Mouse (Mus musculus): ENCODE results near the gene Rab7. TPM values are rescaled to one million over a fixed set of nuclear protein-coding genes. Genes with fewer than 3 reads are reported as not detected.
"Not testable (repeated sequence)": the region's sequence is repeated elsewhere in the genome, so short reads cannot be mapped to it uniquely, and the experiment has no call there.

Rab7 gene
- total RNA-seq, 2 experiments from 2014 or later = 93.7 to 265 TPM

GRCm38 (mm10) chr6:88054081-88054835, 9.2 kb upstream of the Rab7 start:
- no peak for ATAC-seq (replicated peaks; ENCODE audit: poor library complexity)

DNA sequence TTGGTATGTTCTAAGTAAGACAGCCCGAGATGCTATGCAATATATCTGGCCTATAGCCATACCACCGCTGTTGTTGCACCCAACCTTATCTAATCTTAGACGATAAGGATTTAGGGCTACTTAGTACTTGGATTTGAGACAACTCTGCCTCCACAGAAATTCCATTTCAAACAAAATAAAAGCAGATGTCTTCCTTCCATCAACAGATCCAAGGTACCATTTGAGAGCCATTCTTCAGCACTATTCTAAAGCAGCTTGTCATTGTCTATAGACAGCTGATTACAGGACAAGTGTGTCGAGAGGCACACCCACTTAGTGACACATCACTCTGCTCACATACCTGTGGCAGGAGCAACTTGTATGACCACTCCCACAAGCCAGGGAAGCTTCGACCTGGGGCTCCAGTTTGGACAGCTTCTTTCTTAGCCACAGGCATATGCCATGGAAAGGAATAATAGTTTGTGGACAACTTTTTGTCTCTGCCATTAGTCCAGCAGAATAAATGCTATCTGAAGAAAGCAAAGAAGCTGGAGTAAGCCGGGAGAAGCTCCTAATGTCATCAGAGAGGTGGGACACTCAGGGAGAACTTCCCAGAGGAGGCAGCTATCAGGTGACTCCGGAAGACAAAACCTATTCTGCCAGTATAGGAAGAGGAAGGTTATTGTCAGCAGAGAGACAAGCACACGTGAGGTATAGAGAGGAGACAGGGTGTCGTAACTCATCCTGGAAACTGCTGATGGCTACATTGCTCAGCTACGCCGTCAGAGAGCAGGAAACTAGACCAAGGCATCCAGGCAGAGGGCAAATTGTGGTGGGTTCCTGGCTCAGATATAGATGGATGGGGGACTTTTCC, 8.4 kb upstream of the Rab7 start:
- ATAC-seq (replicated peaks; ENCODE audit: poor library complexity) = peak; percentile 90

DNA sequence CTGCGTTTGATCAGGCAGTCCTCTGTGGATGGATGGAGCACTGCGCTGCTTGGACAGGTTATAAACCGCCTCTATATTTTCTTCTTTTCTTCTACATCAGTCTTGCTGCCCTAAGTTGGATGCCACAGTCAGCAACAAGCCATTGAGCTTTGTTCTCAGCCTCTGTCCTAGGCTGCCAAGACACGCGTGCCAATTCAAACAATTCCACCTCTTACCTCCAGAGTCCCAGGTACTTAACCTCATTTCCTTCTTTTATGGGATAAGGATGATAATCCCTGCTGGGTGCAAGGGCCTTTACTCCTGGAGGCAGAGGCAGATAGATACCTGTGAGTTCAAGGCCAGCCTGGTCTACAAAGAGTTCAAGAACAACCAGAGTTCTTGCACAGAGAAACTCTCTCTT, 6.1 kb upstream of the Rab7 start:
- ATAC-seq (replicated peaks; ENCODE audit: poor library complexity) = no peak

DNA sequence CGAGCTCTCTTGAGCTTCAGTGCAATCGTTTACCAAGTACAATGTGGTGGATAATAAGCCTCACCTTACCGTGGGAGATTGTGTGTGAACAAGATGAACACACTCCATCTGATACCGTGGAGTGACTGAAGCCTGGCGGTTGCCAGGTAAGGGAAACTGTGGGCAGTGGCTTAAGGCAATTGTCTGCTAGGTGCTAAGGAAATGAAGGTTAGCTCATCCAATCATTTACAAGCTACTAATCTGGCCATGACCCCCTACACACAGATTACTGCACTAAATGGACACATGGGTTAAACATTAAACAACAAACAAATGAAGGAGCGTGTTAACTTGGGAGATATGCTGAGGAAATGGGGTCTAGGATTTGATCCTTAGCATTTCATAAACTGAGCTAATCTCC, 3.9 kb upstream of the Rab7 start:
- ATAC-seq (replicated peaks; ENCODE audit: poor library complexity) = no peak

DNA sequence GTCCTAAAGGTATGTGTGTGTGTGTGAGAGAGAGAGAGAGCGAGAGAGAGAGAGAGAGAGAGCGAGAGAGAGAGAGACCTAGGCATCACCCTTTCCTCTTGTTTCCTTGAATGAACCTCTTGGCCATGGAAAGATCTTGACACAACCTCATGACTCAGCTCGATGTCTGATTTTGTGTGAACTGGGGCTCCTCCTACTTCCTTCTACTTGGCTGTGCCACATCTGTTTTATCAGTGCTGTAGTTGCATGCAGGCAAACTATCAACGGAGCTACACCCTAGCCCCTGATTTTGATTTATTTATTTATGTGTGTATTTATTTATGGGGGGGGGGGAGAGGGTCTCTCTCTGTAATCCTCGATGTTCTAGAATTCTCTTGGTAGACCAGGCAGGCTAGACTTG, 2.8 kb upstream of the Rab7 start:
- ATAC-seq (replicated peaks; ENCODE audit: poor library complexity) = peak; percentile 74

- no peak for ATAC-seq (replicated peaks; ENCODE audit: poor library complexity)
These were observed 316 bp upstream of the Rab7 start for GRCm38 (mm10) chr6:88045406-88045766.

GRCm38 (mm10) chr6:88044234-88044576, 865 bp downstream of the Rab7 start:
- no peak; the same call in 1 of the 2 replicates for ATAC-seq (replicated peaks; ENCODE audit: poor library complexity)

DNA sequence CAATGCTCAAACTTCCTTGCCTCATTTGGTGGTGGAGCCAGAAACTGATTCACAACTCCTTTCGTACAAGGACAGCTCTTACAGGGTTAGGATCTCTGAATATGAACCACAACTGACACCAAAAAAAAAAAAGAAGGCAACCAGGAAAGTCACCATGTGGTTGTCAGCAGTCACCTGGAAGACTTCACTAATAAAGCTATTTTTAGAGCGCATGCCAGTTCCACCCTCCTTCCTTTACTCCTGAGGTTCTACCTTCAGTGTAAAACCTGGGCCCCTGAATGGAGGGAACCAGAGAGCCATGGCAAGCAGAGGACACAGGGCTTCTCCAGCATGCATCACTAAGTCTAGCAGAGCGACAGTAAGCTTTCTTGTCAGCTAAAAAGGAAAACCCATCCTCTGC, 2.7 kb downstream of the Rab7 start:
- ATAC-seq (replicated peaks; ENCODE audit: poor library complexity) = no peak

- ATAC-seq (replicated peaks; ENCODE audit: poor library complexity) = no peak
These were observed 3.8 kb downstream of the Rab7 start for GRCm38 (mm10) chr6:88041221-88041620.

GRCm38 (mm10) chr6:88039426-88039825, 5.6 kb downstream of the Rab7 start:
- no peak for ATAC-seq (replicated peaks; ENCODE audit: poor library complexity)

DNA sequence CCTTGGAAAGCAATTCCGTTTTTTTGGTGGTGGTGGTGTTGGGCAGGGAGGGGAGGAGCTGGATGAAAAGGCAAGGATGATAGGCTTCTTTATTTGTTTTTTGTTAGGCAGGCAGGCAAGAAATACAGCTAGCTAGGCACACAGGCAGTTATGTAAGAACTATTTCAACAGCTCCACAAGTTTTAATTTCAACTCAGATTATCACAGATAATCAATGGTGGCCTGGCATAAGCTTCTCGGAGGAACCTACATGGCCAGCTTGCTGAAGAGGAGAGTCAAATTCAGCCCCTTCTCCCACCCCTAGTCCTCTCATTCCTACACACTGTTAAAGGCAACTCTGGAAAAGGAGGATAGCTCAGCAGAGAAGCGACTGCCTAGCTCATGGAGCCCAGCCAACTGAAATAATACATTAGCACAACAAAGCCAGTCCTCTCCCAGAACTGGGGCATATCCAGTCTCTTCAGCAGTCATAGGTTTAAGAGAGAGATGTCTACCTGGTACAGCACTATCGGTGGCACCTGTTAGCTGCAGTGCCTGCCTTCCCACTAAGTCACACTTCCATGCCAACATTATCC, 7.5 kb downstream of the Rab7 start:
- no peak for ATAC-seq (replicated peaks; ENCODE audit: poor library complexity)

DNA sequence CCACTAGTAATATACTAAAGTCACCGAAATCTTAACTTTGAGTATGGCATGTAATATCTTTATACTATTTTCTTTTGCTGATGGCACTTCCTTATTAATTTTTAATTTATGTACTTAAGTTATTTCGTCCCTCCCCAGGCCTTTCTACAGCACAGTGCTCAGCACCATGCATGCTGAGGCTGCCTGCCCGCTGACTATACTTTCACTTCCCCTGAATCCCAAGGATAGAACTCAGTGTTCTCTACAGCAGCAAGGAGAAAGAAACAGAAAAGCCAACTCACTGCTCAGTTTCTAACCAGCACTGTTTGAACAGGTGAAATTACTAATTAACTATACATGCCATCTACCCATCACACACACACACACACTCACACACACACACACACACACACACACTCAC, 11.6 kb downstream of the Rab7 start:
- ATAC-seq (replicated peaks; ENCODE audit: poor library complexity) = peak; percentile 84

- peak; percentile 58 for ATAC-seq (replicated peaks; ENCODE audit: poor library complexity)
These were observed 14.6 kb downstream of the Rab7 start for GRCm38 (mm10) chr6:88030432-88030831.

- ATAC-seq (replicated peaks; ENCODE audit: poor library complexity) = no peak
These were observed 17.7 kb downstream of the Rab7 start for GRCm38 (mm10) chr6:88027390-88027789.

DNA sequence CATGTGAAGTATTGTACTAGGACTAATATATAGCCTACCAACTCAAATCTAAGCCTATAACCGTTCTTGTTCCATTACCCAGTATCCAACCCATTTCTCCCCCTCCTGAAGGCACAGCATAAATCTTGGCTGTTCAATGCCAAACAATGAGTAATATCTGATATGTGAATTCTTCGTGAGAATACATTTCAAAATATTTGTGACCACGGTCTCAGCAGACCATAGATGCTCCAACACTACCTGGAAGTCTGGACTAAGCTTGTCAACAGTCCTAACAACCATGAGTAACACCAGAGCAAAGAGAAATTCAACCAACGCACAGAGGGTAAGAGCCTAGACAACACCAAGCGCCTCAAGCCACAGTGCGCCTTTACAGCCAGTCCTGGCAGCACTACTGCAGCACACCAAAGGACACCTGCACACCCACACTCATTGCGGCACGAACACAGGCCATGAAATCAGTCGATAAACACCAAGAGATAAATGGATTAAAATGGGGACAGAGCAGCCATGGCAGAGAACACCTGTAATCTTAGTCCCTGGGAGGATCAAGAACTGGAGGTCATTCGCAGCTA, 21.7 kb downstream of the Rab7 start:
- no peak for ATAC-seq (replicated peaks; ENCODE audit: poor library complexity)

DNA sequence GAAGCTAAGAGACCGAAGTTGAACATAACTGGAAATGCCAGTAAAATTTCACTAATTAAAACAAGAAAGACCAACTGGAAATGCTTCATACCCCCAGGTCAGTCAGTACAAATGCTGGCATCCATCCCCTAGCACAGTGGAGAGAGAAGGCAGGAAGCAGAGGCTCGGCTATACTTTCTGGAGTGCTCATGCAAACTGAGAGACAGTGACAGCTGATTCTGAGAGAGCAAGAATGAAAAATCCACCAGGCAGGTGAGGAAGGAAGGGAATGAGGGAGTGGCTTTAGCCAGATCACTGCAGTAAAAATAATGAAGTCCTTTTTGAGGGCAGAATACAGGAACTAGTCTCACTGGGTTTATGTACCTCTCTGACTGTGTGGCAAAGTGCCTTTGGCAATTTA, 25.9 kb downstream of the Rab7 start:
- ATAC-seq (replicated peaks; ENCODE audit: poor library complexity) = 0 out of 2 replicates have a peak, but pooled peaks have one; percentile 29

GRCm38 (mm10) chr6:88017821-88018220, 27.2 kb downstream of the Rab7 start:
- ATAC-seq (replicated peaks; ENCODE audit: poor library complexity) = no peak

DNA sequence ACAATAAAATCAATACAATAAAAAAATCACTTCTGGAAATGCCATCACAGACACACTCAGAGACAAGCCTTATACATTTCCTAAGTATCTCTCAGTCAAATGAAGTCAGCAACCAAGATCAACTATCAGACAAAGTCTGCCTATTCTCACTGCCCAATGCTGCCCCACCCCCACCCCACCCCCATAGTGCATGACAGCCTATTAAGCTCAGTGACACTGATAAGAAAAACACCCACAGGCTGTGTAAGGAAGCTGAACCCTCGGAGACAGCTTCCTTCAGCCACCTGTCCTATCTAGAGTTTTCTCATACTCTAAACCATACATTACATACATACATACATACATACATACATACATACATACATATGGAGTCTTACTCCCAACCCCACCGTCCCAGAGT, 29.3 kb downstream of the Rab7 start:
- peak; percentile 70 for ATAC-seq (replicated peaks; ENCODE audit: poor library complexity)

DNA sequence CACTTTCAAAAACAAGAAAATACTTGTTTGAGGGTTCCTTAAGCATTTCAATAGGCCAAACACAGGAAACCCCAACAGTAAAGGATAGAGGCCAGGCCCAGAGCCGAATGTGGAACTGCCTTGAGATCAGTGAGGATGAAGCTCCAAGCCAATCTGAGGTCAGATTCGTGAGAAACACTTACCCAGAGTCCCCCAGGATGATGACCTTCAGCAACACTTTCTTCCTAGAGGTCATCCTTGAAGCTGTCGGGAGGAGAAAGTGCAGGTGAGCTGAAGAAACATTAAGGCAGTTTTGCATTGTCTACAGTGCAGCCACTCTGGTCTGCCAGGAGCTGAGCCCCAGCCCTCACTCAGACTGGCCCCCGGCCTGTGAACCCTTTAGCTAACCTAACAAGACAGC, 31.6 kb downstream of the Rab7 start:
- ATAC-seq (replicated peaks; ENCODE audit: poor library complexity) = no peak

DNA sequence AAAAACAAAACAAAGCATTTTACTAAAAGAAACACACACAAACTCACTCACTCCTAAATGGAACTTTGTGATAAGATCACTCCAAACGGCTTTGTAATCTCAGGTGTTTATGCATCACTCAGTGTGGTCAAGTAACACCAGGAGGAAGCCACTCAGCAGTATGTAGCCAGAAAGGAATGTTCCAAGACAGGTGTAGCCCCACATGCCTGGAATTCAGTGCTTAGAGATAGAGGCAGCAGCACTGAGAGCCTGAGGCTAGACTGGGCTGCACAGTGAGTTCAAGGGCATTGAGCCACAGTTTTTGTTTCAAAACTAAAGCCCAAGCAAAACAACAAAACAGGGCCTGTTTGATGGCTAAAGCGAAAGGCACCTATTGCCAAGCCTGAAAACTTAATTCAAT, 32.5 kb downstream of the Rab7 start:
- ATAC-seq (replicated peaks; ENCODE audit: poor library complexity) = no peak

GRCm38 (mm10) chr6:88011106-88011505, 34.0 kb downstream of the Rab7 start:
- ATAC-seq (replicated peaks; ENCODE audit: poor library complexity) = not testable (repeated sequence)

DNA sequence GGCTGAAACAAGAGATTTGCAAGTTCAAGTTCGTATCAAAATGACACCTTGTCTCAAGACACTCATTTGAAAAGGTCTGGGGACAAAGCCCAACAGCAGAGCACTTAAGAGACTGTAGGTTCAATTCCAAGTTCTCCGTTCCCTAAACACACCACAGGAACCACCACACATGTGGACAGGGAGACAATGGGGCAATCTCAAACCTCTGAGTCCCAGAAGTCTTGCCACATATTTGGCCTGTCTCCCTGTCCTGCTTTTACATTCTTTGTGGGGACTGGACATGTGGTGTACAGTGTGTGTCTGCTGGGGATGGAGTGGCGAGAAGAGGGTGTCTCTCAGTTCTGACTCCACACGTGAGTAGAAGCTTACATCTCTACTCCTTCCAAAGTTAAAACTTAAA, 35.9 kb downstream of the Rab7 start:
- ATAC-seq (replicated peaks; ENCODE audit: poor library complexity) = peak; percentile 63
